Mouse (Mus musculus) CH12.LX (cell line): ENCODE results near the gene Plekhg3. TPM values are rescaled to one million over a fixed set of nuclear protein-coding genes. Genes with fewer than 3 reads are reported as not detected.

Experiments
- DNase-seq: peaks from one replicate; pipeline ENCODE4 v3.0.0-alpha.2; 2013; ENCODE audit errors: extremely low read depth
- H3K27ac ChIP-seq: 2 replicates; pipeline ENCODE4 v1.5.1; 2012; ENCODE audit warnings: low read depth, mild to moderate bottlenecking, control low read depth, moderate library complexity; ENCODE audit not compliant: insufficient read depth
- H3K27me3 ChIP-seq: replicated peaks from 2 replicates; pipeline ENCODE3; 2012; ENCODE audit warnings: inconsistent platforms
- H3K36me3 ChIP-seq, 2 experiments: replicated peaks in 1 of 2; 2 replicates each; pipeline versions ENCODE3 to v1.6.1; 2012; ENCODE audit warnings: inconsistent platforms in 1 of 2, low read length in 1 of 2, mild to moderate bottlenecking in 1 of 2, mixed read lengths in 1 of 2, moderate library complexity in 1 of 2; ENCODE audit not compliant: control insufficient read depth in 1 of 2, insufficient read depth in 1 of 2
- H3K4me1 ChIP-seq, 2 experiments: 2 replicates each; pipeline ENCODE4 v1.6.1; 2012; ENCODE audit warnings: inconsistent platforms in 1 of 2, moderate library complexity in 1 of 2; ENCODE audit not compliant: insufficient read depth in 2 of 2, control insufficient read depth in 1 of 2
- H3K4me2 ChIP-seq: 2 replicates; pipeline ENCODE4 v1.6.1; 2012; ENCODE audit warnings: low read depth, mild to moderate bottlenecking, control low read depth; ENCODE audit not compliant: poor library complexity, insufficient read depth, severe bottlenecking
- H3K4me3 ChIP-seq, 3 experiments: fragments of 150-350 bp in 1 of 3; sonication (generic) in 1 of 3; replicated peaks in 1 of 3; 2 replicates each; pipeline versions ENCODE3 to v1.5.1; 2011 to 2012; ENCODE audit warnings: low read depth in 2 of 3, low read length in 2 of 3, mild to moderate bottlenecking in 2 of 3, moderate library complexity in 2 of 3, control low read depth in 1 of 3, improper control_type of control experiment in 1 of 3, inconsistent platforms in 1 of 3, mixed read lengths in 1 of 3; ENCODE audit not compliant: poor library complexity in 1 of 3
- H3K79me2 ChIP-seq: replicated peaks from 2 replicates; pipeline ENCODE4 v1.6.1; 2012; ENCODE audit warnings: mild to moderate bottlenecking, moderate library complexity; ENCODE audit not compliant: control insufficient read depth, poor library complexity, insufficient read depth, severe bottlenecking; ENCODE audit errors: extremely low read depth
- H3K9ac ChIP-seq: 2 replicates; pipeline ENCODE4 v1.6.1; 2012; ENCODE audit warnings: low read depth, mild to moderate bottlenecking, control low read depth, moderate library complexity; ENCODE audit not compliant: insufficient read depth
- H3K9me3 ChIP-seq: replicated peaks from 2 replicates; pipeline ENCODE3; 2012; ENCODE audit warnings: low read length, inconsistent platforms, mixed read lengths
- CTCF ChIP-seq, 2 experiments: IDR thresholded peaks in 1 of 2; conservative IDR thresholded peaks in 1 of 2; 2 replicates each; pipeline ENCODE4 v1.5.1; 2011 to 2012; ENCODE audit warnings: low read depth in 2 of 2, low read length in 2 of 2, improper control_type of control experiment in 1 of 2, inconsistent platforms in 1 of 2, mild to moderate bottlenecking in 1 of 2, moderate library complexity in 1 of 2
- E2F4 ChIP-seq: IDR thresholded peaks from 2 replicates; pipeline ENCODE4 v1.6.1; 2011; ENCODE audit warnings: low read depth, low read length, improper control_type of control experiment; ENCODE audit not compliant: insufficient replicate concordance
- ELF1 ChIP-seq: IDR thresholded peaks from 2 replicates; pipeline ENCODE4 v1.6.1; 2014; ENCODE audit warnings: low read depth, mild to moderate bottlenecking, inconsistent platforms, low read length, improper control_type of control experiment
- EP300 ChIP-seq: IDR thresholded peaks from 2 replicates; pipeline ENCODE4 v1.6.1; 2011; ENCODE audit warnings: low read length, improper control_type of control experiment
- GABPA ChIP-seq: IDR thresholded peaks from 2 replicates; pipeline ENCODE4 v1.6.1; 2012; ENCODE audit warnings: low read depth, low read length, improper control_type of control experiment, inconsistent platforms; ENCODE audit not compliant: insufficient replicate concordance
- IRF4 ChIP-seq: IDR thresholded peaks from 2 replicates; pipeline ENCODE4 v1.6.1; 2014; ENCODE audit warnings: low read depth, mild to moderate bottlenecking, inconsistent platforms, low read length, improper control_type of control experiment
- JUN ChIP-seq: IDR thresholded peaks from 2 replicates; pipeline ENCODE4 v1.6.1; 2011; ENCODE audit warnings: low read depth, mild to moderate bottlenecking, low read length, improper control_type of control experiment, moderate library complexity; ENCODE audit not compliant: insufficient read depth
- JUND ChIP-seq: conservative IDR thresholded peaks from 2 replicates; pipeline ENCODE4 v1.6.1; 2011; ENCODE audit warnings: low read depth, low read length, improper control_type of control experiment
- KAT2A ChIP-seq: IDR thresholded peaks from 2 replicates; pipeline ENCODE4 v1.6.1; 2012; ENCODE audit warnings: low read length, improper control_type of control experiment, inconsistent platforms; ENCODE audit not compliant: insufficient replicate concordance
- MAZ ChIP-seq: IDR thresholded peaks from 2 replicates; pipeline ENCODE4 v1.6.1; 2012; ENCODE audit warnings: low read depth, mild to moderate bottlenecking, inconsistent platforms, low read length, improper control_type of control experiment, moderate library complexity
- MEF2A ChIP-seq: IDR thresholded peaks from 2 replicates; pipeline ENCODE4 v1.6.1; 2014; ENCODE audit warnings: low read depth, mild to moderate bottlenecking, inconsistent platforms, low read length, improper control_type of control experiment, borderline replicate concordance
- MYC ChIP-seq: IDR thresholded peaks from 2 replicates; pipeline ENCODE4 v1.6.1; 2011; ENCODE audit warnings: low read depth, mild to moderate bottlenecking, improper control_type of control experiment, low read length
- NELFE ChIP-seq: IDR thresholded peaks from 2 replicates; pipeline ENCODE4 v1.6.1; 2011; ENCODE audit warnings: low read depth, low read length, improper control_type of control experiment
- NRF1 ChIP-seq: IDR thresholded peaks from 2 replicates; pipeline ENCODE4 v1.6.1; 2014; ENCODE audit warnings: low read depth, mild to moderate bottlenecking, inconsistent platforms, low read length, improper control_type of control experiment, moderate library complexity
- PAX5 ChIP-seq: IDR thresholded peaks from 2 replicates; pipeline ENCODE4 v1.6.1; 2012; ENCODE audit warnings: low read length, inconsistent platforms, mixed read lengths
- POLR2A ChIP-seq: IDR thresholded peaks from 2 replicates; pipeline ENCODE4 v1.6.1; 2011; ENCODE audit warnings: low read depth, mild to moderate bottlenecking, improper control_type of control experiment, low read length
- POLR2AphosphoS2 ChIP-seq: IDR thresholded peaks from 2 replicates; pipeline ENCODE4 v1.6.1; 2011; ENCODE audit warnings: low read depth, low read length, improper control_type of control experiment
- SIN3A ChIP-seq: IDR thresholded peaks from 2 replicates; pipeline ENCODE4 v1.6.1; 2012; ENCODE audit warnings: low read length, improper control_type of control experiment, inconsistent platforms
- TBP ChIP-seq: conservative IDR thresholded peaks from 2 replicates; pipeline ENCODE4 v1.6.1; 2011; ENCODE audit warnings: low read depth, low read length, improper control_type of control experiment
- TCF12 ChIP-seq: IDR thresholded peaks from 2 replicates; pipeline ENCODE4 v1.6.1; 2014; ENCODE audit warnings: low read depth, mild to moderate bottlenecking, inconsistent platforms, low read length, improper control_type of control experiment
- USF2 ChIP-seq: conservative IDR thresholded peaks from 2 replicates; pipeline ENCODE4 v1.6.1; 2011; ENCODE audit warnings: low read depth, low read length, improper control_type of control experiment
- ZMIZ1 ChIP-seq: IDR thresholded peaks from 2 replicates; pipeline ENCODE4 v1.6.1; 2012; ENCODE audit warnings: low read depth, mild to moderate bottlenecking, inconsistent platforms, low read length, improper control_type of control experiment
- ZNF384 ChIP-seq: IDR thresholded peaks from 2 replicates; pipeline ENCODE4 v1.6.1; 2012; ENCODE audit warnings: low read depth, low read length, improper control_type of control experiment, inconsistent platforms
- dilution Hi-C: fragments of 300-500 bp; cut with MboI; formaldehyde crosslinking; loops from 2 replicates; pipeline ENCODE4 v1.14.3; 2020; ENCODE audit warnings: low sequenced_read_pairs; ENCODE audit not compliant: extremely low pct_unique_long_range_greater_than_20kb, extremely low pct_ligation_motif_present
- in situ Hi-C: fragments of 300-500 bp; cut with MboI; formaldehyde crosslinking; loops from 3 replicates; pipeline ENCODE4 v1.14.3; 2019; ENCODE audit warnings: low sequenced_read_pairs, low pct_ligation_motif_present, low pct_unique_long_range_greater_than_20kb, mixed read lengths
- polyA plus RNA-seq: library from polyadenylated mRNA; unstranded; fragments of >175 nt; gene quantifications from 2 replicates; pipeline ENCODE4 v1.2.1, GENCODE M21; 2012; ENCODE audit warnings: low read depth; ENCODE audit not compliant: insufficient read length
- total RNA-seq, 2 experiments: library from RNA; depleted of rRNA; stranded (reverse); fragments of 300-350 nt in 1 of 2; fragments of >200 nt in 1 of 2; gene quantifications; 2 replicates each; pipeline ENCODE4 v1.2.3; 2012 to 2014

Plekhg3 gene
- total and polyA plus RNA-seq, 3 experiments, result 0.04 to 6.1 (median 0.27) TPM

DNA sequence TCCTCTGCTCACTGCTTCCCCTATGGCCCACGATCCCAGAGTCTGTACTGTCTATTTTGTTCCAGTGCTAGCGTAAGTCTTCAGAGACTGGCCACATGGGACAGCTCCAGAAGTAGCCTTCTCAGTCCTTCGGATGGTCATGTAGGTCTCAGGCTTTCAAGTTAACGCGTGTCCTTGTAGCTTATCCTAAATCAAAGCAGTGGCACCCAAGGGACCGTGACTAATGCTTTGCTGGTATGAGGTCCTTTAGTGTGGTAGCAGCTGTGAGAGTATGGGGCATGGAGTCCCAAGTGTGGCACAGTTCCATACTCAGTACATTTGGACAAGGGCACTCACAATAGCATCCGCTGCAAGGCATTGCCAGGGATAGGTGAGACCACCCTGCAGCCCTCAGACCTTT is 25.5 kb downstream of the Plekhg3 start:
- Histone ChIP-seq H3K9me3 (no peaks in the 10 kb centered on the region), H3K4me1 (peaks cover 12 to 42% of the 10 kb centered on the region in 2 experiments), H3K4me2 (no peak overlapping the region), H3K36me3 (peaks cover 0 to 5% of the 10 kb centered on the region in 2 experiments), H3K27ac (no peak overlapping the region), H3K79me2 (no peaks in the 10 kb centered on the region), H3K27me3 (no peaks in the 10 kb centered on the region), H3K4me3 (no peak overlapping the region)
- dilution Hi-C loops, result no loop called here
- no peak for DNase-seq
- TF ChIP-seq NELFE (no peak), KAT2A (no peak), PAX5 (no peak), EP300 (no peak), ELF1 (no peak), NRF1 (no peak), POLR2AphosphoS2 (no peak), MAZ (no peak), MEF2A (no peak), ZNF384 (no peak), SIN3A (no peak), TCF12 (no peak), ZMIZ1 (no peak)
- TF ChIP-seq, all 38 proteins: peak for 0
- in situ Hi-C loops, result no loop called here
- H3K9ac ChIP-seq, result no peak overlapping the region

DNA sequence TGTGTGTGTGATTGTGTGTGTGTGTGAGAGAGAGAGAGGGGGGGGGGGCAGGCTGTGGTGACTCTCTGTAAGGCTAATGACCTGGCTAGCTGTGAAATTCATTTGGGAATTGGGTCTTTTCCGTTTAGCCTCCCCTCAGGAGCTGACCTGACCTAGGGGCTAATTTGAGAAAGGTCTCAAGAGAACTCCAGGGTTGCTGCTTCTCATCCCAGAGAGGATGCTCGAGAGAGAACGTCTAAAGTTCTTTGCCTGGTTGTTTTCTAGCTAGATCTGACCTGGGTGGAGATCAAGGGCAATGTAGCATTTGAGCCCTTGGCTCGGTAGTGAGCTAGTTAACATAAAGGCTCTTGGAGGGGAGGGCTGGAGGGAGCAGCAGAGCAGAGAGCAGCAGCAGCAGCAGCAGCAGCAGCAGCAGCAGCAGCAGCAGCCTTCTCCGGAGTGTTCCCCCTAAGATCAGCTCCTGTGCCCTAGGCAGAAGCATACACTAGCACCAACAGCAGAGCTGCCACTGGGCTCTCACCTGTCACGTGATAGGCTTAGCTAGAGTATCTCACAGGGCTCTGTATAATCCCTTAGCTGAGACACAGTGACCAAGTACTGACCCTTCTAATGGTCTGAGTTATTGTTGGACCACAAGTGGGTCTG is 26.2 kb downstream of the Plekhg3 start:
- H3K9ac ChIP-seq, result no peak overlapping the region
- in situ Hi-C loops (no loop called here), dilution Hi-C loops (no loop called here)
- no peak overlapping the region for H3K4me2 ChIP-seq
- H3K9me3 ChIP-seq, result no peaks in the 10 kb centered on the region
- H3K27ac ChIP-seq, result no peak overlapping the region
- H3K36me3 ChIP-seq, result peaks cover 0 to 5% of the 10 kb centered on the region in 2 experiments
- TF ChIP-seq IRF4 (no peak), TBP (no peak), CTCF (conservative IDR thresholded peaks at IDR 0.05 in 1 of 2, IDR thresholded peaks at IDR 0.05 in 1 of 2; ENCODE audit: low read depth in 2 of 2, low read length in 2 of 2) (no peak), USF2 (no peak), MYC (no peak), JUN (no peak), ZNF384 (no peak), E2F4 (no peak), EP300 (no peak), POLR2A (no peak), TCF12 (no peak), GABPA (no peak), MAZ (no peak), JUND (no peak)
- no peak for DNase-seq
- no peak overlapping the region for H3K4me3 ChIP-seq
- H3K27me3 ChIP-seq, result no peaks in the 10 kb centered on the region
- H3K4me1 ChIP-seq, result peaks cover 12 to 41% of the 10 kb centered on the region in 2 experiments
- H3K79me2 ChIP-seq, result no peaks in the 10 kb centered on the region
